ENCODE assay signal across 1 mouse cellular context in genomic region chr5:123973299-123974178, GRCm38 (mm10).
TF ChIP-seq lines count a peak whose summit lies in the region.

Gene Hip1r, plus strand, starts transcription at chr5:123973628.

TF ChIP-seq in CH12.LX, 34 proteins besides CTCF, POLR2A, EP300 and RAD21 (continued from another document):
- no peak for TF ChIP-seq CHD2 (IDR thresholded peaks at IDR 0.05; ENCODE audit: low read length)
- TF ChIP-seq JUN (IDR thresholded peaks at IDR 0.05; ENCODE audit: insufficient read depth, low read depth, low read length) = no peak
- TF ChIP-seq SIN3A (IDR thresholded peaks at IDR 0.05; ENCODE audit: low read length) = no peak; the same call in 1 of the 2 replicates
- TF ChIP-seq PAX5 (IDR thresholded peaks at IDR 0.05; ENCODE audit: low read length) = no peak
- no peak for TF ChIP-seq USF1 (IDR thresholded peaks at IDR 0.05; ENCODE audit: low read depth, low read length)
- TF ChIP-seq JUND (conservative IDR thresholded peaks at IDR 0.05; ENCODE audit: low read depth, low read length) = no peak
- TF ChIP-seq BHLHE40 (IDR thresholded peaks at IDR 0.05; ENCODE audit: low read depth, low read length) = no peak
- peak; percentile 51 for TF ChIP-seq ETS1 (conservative IDR thresholded peaks at IDR 0.05; ENCODE audit: low read depth, low read length)
- no peak for TF ChIP-seq SMC3 (IDR thresholded peaks at IDR 0.05; ENCODE audit: low read depth, low read length)
- TF ChIP-seq NRF1 (IDR thresholded peaks at IDR 0.05; ENCODE audit: low read depth, low read length) = no peak; the same call in 1 of the 2 replicates
